Mouse (Mus musculus): ENCODE measurements at regions not wholly inside any gene's neighbourhood (a gene's known extent, or its start where the extent isn't known, plus 50 kb on each side); places are given as distances from the start of the nearest gene placed in this dataset.
A peak's percentile ranks its signal among the peaks of the same experiment; 100 is the strongest.

GRCm38 (mm10) chr14:80247575-80247974, 263.7 kb downstream of the Olfm4 start:
- peak; percentile 84 to 87 for DNase-seq (ENCODE audit: low spot score in 2 of 2)

DNA sequence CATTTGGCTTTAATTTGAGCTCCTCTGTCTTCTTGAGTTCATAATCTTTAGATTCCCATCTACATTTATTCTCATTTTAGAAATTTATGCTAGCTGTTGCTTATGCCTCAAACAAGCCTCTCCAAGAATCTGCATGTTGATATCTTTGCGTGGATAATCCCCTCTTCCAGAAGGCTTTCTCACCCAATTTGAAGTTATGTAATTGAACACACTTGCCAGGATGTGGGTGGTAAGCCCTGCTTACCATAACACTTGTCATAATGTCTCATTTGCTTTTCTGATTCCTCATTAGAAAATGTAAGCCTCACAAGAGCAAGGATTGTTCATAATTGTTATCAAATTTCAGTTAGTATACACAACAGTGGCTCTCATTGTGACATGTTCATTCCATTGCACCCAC, 266.0 kb downstream of the Olfm4 start:
- DNase-seq (ENCODE audit: low spot score in 2 of 2) = no peak

GRCm38 (mm10) chr14:80257086-80257485, 273.2 kb downstream of the Olfm4 start:
- no peak for DNase-seq (ENCODE audit: low spot score in 2 of 2)

DNA sequence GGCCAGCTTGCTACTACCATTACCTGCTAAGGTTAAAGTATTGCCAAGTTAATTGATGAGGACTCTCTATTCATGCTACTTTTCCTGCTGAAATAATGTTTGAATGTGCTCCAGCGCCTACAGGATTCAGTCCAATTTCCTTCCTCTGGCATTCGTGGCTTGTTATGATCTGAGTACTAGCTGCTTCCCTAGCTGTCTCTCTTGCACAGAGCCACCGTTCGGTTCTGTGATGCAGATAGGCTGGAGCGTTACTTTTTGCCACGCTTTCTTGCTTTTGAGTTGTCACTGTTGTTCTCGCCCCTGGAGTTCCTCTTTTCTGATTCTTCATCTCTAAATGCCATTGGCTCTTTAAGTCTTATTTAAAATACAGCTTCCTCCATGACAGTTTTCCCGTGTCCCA, 279.3 kb downstream of the Olfm4 start:
- DNase-seq (ENCODE audit: low spot score in 2 of 2) = peak; percentile 39 to 46

DNA sequence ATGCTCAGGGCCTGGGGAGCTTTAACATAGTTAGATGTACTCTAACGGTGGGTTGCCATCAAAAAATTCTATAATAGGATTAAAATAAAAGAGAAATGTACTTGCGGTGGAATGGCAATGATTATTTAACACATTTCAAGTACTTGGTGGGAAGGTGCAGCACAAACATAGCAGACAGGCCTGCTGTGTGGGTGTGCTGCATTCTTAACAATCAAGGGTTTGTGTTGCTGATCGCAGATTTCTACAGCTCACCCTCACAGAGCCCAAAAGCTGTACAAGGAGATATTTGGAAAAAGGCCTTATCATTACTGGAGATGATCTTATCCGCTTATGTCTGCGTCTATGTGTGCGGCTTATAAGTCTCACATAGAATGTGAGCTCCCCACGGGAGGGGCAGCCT, 281.2 kb downstream of the Olfm4 start:
- no peak for DNase-seq (ENCODE audit: low spot score in 2 of 2)

DNA sequence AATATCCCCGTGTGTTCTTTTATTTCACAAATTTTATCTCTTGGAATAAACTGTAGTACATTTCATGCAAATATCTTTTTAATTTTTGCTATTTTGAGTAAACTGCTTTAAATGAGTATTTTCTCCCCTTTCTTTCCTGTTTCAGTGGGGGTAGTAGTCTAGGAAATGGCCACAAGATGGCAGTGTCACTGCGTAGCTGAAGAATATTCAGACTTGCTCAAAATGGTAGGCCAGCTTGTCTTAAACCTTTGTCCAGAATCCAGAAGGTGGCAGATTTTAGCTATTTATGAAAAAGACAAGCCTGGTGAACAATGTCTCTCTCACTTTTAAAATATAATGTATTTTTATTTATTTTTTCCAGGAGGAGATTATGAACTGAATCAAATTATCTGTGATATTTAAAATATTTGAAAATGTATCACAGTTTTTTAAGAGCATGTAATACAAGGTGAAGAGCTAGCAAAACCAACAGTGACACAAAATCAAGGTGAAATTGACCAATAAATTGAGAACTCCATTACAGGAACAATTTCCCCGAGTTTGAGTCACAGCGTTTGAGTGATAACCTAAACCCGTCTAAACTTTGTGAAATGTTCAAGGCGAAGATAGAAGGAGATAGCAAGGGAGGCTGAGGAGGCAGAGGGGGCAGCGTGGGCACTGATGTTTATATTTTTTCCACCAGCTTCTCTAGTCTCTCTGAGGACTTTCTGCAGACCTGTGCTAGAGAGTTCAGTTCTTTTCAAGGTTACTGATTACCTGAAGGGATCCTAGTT, 285.5 kb downstream of the Olfm4 start:
- peak; percentile 87 to 92 for DNase-seq (ENCODE audit: low spot score in 2 of 2)

DNA sequence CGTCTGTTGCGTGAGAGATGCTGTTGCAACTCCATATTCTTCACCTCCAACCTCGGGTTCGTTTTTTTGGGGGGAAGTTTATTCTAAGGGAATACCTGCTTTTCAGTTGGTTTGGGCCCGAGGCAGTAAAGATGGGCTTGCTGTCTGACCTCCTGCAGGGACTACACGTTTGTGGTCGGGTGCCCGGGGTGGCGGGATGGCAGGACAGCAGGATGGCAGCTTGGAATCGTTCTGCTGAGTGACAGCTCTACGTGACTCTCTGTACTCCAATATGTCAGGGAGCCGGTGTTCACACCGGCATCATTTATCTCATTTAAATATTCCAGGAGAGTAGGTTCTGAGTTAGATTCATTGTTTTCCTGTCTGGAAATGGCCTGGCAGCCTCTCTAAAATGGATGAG, 286.2 kb downstream of the Olfm4 start:
- no peak for DNase-seq (ENCODE audit: low spot score in 2 of 2)

- DNase-seq (ENCODE audit: low spot score in 2 of 2) = no peak
These were observed 296.3 kb downstream of the Olfm4 start for GRCm38 (mm10) chr14:80280188-80280587.

GRCm38 (mm10) chr14:80283726-80284125, 299.8 kb downstream of the Olfm4 start:
- no peak for DNase-seq (ENCODE audit: low spot score in 2 of 2)

- DNase-seq (ENCODE audit: low spot score in 2 of 2) = no peak
These were observed 307.5 kb downstream of the Olfm4 start for GRCm38 (mm10) chr14:80291360-80291759.

DNA sequence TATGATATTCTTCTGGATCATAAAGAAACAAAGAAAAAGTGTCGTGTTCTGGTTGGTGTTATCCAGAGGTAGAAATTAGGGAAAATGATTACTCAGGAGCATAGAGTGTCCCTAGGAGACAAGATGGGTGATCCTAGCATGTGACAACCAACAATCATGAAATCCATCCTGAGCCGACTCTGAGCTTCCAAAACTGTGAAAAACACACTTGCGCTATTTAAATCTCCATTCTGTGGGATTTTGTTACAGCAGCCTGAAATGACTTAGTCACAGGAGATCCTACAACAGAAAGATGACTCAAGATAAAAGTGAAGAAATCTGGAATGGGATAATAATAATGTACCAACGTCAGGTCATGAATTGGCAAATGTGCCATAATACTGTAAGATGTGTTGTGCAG, 309.5 kb downstream of the Olfm4 start:
- DNase-seq (ENCODE audit: low spot score in 2 of 2) = no peak

GRCm38 (mm10) chr14:80329651-80330050, 345.8 kb downstream of the Olfm4 start:
- DNase-seq (ENCODE audit: low spot score in 2 of 2) = no peak

DNA sequence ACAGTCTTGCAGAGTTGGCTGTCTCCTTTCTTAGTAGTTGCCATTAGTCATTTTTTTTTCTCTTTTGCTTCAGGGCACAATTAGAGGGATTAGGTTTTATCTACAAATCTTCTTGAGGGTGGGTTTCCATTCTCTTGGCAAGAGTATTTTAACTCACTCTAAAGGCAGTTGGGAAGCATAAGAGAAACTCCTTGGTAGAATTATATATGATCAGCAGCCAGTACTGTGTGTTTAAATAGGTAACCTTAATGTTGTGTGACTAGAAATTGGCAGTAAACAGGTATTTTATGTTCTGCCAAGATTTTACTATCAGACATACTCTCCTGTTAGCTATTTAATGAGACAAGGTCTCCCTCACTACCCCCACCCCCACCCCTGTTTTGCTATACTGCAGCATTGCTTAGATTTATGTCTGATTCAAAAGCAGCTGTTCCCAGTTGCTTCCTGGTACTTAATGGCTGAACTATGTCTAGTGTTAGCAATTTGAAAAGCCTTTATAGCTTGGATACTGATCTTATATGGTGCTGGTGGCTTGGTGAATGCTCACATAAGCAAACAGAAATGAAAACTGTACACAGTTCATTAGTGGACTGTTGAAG, 378.2 kb downstream of the Olfm4 start:
- DNase-seq (ENCODE audit: low spot score in 2 of 2) = no peak

- no peak for DNase-seq (ENCODE audit: low spot score in 2 of 2)
These were observed 385.7 kb downstream of the Olfm4 start for GRCm38 (mm10) chr14:80369448-80370153.

GRCm38 (mm10) chr14:80374290-80374689, 390.4 kb downstream of the Olfm4 start:
- DNase-seq (ENCODE audit: low spot score in 2 of 2) = peak; percentile 35 to 42

GRCm38 (mm10) chr14:80377064-80377463, 393.2 kb downstream of the Olfm4 start:
- DNase-seq (ENCODE audit: low spot score in 2 of 2) = no peak

DNA sequence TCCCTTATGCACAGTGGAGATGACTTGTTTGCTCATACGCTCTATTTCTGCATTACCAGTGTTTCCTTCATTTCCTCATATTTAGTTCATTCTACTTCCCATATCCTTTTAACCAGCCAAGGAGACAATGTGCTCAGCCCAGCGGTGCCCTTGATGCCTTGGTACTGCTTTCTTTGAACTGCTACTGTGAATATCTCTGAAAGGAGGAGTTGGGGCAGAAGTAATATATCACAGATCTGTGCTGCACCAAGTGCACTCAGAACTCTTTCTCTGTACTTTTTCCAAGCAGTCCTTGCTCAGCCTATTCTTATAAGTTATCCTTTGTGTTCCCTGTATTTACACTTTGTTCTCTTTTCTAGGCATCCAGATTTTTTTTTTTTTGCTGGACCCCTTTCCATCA, 407.5 kb downstream of the Olfm4 start:
- no peak for DNase-seq (ENCODE audit: low spot score in 2 of 2)

DNA sequence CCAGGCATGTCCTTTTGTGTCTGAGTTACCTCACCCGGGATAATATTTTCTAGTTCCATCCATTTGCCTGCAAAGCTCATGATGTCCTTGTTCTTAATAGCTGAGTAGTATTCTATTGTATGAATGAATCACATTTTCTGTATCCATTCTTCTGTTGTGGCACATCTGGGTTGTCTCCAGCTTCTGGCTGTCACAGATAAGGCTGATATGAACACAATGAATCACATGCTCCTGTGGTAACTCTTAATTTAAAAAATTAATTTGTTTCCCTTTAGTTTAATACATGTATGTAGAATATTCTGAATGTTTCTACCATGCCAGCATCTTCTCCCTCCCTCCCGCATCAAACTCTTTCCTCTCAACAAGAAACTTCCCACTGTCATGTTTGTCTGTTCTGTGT, 424.4 kb downstream of the Olfm4 start:
- DNase-seq (ENCODE audit: low spot score in 2 of 2) = no peak

- no peak for DNase-seq (ENCODE audit: low spot score in 2 of 2)
These were observed 435.0 kb downstream of the Olfm4 start for GRCm38 (mm10) chr14:80418810-80419325.

DNA sequence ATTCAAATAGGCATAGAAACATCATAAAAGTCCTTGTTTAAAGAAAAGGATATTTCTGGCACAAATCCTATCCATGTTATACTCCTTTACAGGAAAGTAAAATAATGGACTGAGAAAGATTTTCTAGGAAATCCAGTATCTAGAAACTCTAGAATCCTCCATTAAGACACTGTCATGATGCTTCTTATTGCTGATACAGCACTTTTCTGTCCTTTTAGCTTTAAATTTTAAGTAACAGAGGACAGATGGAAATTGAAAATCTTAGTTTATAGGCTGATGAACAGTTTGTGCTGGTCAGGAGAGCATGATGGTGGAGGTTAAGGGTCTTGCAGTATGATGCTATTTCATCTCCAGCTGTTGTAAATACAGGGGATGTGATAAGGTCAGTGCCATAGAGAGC, 459.9 kb downstream of the Olfm4 start:
- DNase-seq (ENCODE audit: low spot score in 2 of 2) = no peak

DNA sequence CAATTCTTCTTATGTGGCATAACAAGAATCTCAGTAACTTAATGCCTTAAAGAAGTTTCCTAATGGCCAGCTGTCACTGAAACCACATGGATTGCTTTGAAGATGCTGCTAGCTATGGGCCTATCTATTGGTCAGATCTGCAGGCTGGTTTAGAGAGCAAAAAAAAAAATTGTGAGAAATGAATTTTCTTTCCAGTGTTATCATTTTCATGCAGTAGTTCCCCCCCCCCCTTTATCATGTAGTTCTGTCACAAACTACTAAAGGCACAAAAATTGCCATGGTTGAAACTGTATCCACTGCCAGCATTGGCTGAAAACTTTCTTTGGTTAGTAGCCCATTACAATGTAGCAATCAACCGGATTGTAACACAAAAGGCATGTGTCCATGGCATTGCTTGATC, 487.6 kb downstream of the Olfm4 start:
- no peak for DNase-seq (ENCODE audit: low spot score in 2 of 2)

DNA sequence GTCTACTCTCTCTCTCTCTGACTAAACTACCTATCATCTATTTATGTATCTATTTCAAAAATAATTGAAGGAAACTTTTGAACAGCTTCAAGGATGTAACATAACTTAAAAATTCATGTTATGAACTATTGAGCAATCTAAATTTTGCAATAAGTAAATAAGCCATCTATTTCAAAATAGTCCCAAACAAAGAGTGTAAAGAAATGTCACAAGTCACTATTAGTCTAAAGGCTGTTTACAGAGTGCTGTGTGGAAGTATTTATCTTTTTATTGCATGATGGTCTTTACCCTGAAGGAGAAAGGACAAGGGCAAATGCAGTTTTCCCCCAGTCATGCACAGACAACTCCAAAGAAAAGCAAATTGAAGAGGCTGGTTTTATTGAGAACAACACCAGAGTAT, 496.0 kb downstream of the Olfm4 start:
- DNase-seq (ENCODE audit: low spot score in 2 of 2) = no peak

DNA sequence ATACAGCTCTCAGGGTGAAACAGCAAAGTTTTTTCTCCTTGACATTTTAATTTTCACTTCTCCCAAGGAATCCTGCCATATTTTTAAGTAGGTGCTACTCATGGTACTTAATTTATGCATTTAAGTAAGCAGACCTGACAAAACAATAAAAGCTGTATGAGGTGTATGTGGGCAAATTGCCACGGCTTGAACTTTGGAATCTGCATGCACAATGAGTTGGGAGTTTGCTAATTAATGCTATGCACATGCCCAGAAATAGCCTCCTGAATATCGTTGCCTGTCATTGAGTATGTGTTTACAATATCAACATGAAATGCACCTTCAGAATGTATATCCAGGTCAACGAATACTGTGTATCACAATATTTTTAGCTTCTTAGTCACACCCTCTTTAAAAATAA, 498.9 kb downstream of the Olfm4 start:
- DNase-seq (ENCODE audit: low spot score in 2 of 2) = no peak
